Mouse (Mus musculus) forebrain, embryonic 12.5 days (tissue): ENCODE results near the gene Cops2. TPM values are rescaled to one million over a fixed set of nuclear protein-coding genes. Genes with fewer than 3 reads are reported as not detected.

Source experiments
- ATAC-seq: fragments of 200-750 bp; cut with Nextera tagmentation; 2 replicates; pipeline ENCODE4 v1.8.0; 2017; ENCODE audit warnings: moderate TSS enrichment; ENCODE audit not compliant: low FRiP score
- H3K27ac ChIP-seq: fragments of 300-500 bp; sonication (generic); 2 replicates; pipeline ENCODE4 v1.5.1; 2016; ENCODE audit warnings: mild to moderate bottlenecking
- H3K27me3 ChIP-seq: fragments of 300-500 bp; sonication (generic); 2 replicates; pipeline ENCODE4 v1.6.1; 2016; ENCODE audit warnings: mild to moderate bottlenecking
- H3K36me3 ChIP-seq: fragments of 300-500 bp; sonication (generic); replicated peaks from 2 replicates; pipeline ENCODE4 v1.6.1; 2016; ENCODE audit warnings: mild to moderate bottlenecking
- H3K4me1 ChIP-seq: fragments of 300-500 bp; sonication (generic); 2 replicates; pipeline ENCODE4 v1.6.1; 2016
- H3K4me2 ChIP-seq: fragments of 300-500 bp; sonication (generic); 2 replicates; pipeline ENCODE4 v1.6.1; 2016; ENCODE audit warnings: mild to moderate bottlenecking, moderate library complexity
- H3K4me3 ChIP-seq: fragments of 300-500 bp; sonication (generic); replicated peaks from 2 replicates; pipeline ENCODE4 v1.5.1; 2016; ENCODE audit warnings: mild to moderate bottlenecking
- H3K9ac ChIP-seq: fragments of 300-500 bp; sonication (generic); 2 replicates; pipeline ENCODE4 v1.6.1; 2016; ENCODE audit warnings: mild to moderate bottlenecking
- H3K9me3 ChIP-seq: fragments of 300-500 bp; sonication (generic); 2 replicates; pipeline ENCODE4 v1.6.1; 2016
- WGBS: fragments of 180-500 bp; shearing (Covaris S2); methylation state at CpG from one replicate; pipeline ENCODE4 v1.1.7; 2016; 5-methylcytosine and 5-hydroxymethylcytosine counted together
- polyA plus RNA-seq: library from polyadenylated mRNA; unstranded; fragments of >200 nt; fragmentation: Nextera tagmentation; extraction: Ambion mirVana; gene quantifications from 2 replicates; pipeline ENCODE4 v1.2.1, GENCODE M21; 2016

Cops2 gene
- polyA plus RNA-seq, 1 experiment from 2014 or later: 80.7 TPM

- Histone ChIP-seq H3K27me3 (0 out of 2 replicates have a peak, but pooled peaks cover 2% of the 10 kb centered on the region), H3K4me3 (no peak overlapping the region), H3K4me1 (no peaks in the 10 kb centered on the region), H3K4me2 (no peak overlapping the region), H3K27ac (no peak overlapping the region), H3K36me3 (no peaks in the 10 kb centered on the region), H3K9ac (no peak overlapping the region), H3K9me3 (no peaks in the 10 kb centered on the region)
- ATAC-seq: no peak
- WGBS: 79% methylated on average over 5 of the region's 5 CpGs
These were observed 69.7 kb downstream of the Cops2 start for GRCm38 (mm10) chr2:125789265-125789664.

- ATAC-seq: no peak
- Histone ChIP-seq H3K4me3 (no peak overlapping the region), H3K27ac (no peak overlapping the region), H3K4me1 (no peaks in the 10 kb centered on the region), H3K4me2 (no peak overlapping the region), H3K9me3 (no peaks in the 10 kb centered on the region), H3K36me3 (no peaks in the 10 kb centered on the region), H3K27me3 (0 out of 2 replicates have a peak, but pooled peaks cover 2% of the 10 kb centered on the region), H3K9ac (no peak overlapping the region)
- WGBS: 85% methylated on average over 3 of the region's 3 CpGs
These were observed 70.2 kb downstream of the Cops2 start for GRCm38 (mm10) chr2:125788785-125789184.

- Histone ChIP-seq H3K36me3 (no peaks in the 10 kb centered on the region), H3K27me3 (0 out of 2 replicates have a peak, but pooled peaks cover 2% of the 10 kb centered on the region), H3K4me1 (no peaks in the 10 kb centered on the region), H3K27ac (no peak overlapping the region), H3K4me2 (no peak overlapping the region), H3K9ac (no peak overlapping the region), H3K9me3 (no peaks in the 10 kb centered on the region), H3K4me3 (no peak overlapping the region)
- no peak for ATAC-seq
These were observed 70.6 kb downstream of the Cops2 start for GRCm38 (mm10) chr2:125788351-125788750.

DNA sequence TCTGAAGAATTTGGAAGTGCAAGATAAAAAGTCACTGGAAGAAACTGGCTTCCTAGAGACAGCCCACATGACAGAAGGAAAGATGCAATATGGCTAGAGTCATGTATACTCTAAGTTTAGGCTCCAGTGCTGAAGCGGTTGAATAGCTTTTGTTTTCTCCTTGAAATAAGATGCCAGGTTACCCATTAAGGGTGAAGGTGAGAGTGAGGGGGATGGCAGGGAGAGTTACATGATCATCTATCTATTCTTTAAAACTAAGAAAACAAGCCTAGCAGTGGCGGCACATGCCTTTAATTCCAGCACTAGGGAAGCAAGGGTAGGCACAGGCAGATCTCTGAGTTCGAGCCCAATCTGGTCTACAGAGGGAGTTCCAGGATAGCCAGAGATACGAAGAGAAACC, 73.9 kb downstream of the Cops2 start:
- Histone ChIP-seq H3K27ac (no peak overlapping the region), H3K36me3 (no peaks in the 10 kb centered on the region), H3K4me1 (peaks cover 18% of the 10 kb centered on the region), H3K9ac (no peak overlapping the region), H3K9me3 (no peaks in the 10 kb centered on the region), H3K4me2 (no peak overlapping the region), H3K27me3 (no peaks in the 10 kb centered on the region), H3K4me3 (no peak overlapping the region)
- ATAC-seq: no peak
- WGBS: 77% methylated on average over 4 of the region's 4 CpGs

DNA sequence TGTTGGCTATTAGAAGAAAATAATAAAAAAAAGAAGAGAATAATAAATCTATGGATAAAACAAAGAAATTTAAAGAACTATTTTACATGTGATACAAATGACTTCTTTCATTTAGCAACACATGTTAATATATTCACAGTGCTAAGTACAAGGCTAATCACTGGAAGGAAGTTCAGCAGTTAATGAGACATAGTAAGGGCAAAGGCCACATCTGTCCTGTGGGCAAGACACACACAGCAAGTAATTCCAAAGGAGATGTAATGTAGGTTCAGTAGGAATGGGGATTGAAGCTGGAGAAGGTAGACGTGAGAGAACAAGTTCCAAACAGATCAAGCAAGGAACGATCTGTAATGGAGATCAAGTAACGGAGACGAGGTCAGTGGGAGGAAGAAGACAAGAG, 74.5 kb downstream of the Cops2 start:
- ATAC-seq: no peak

DNA sequence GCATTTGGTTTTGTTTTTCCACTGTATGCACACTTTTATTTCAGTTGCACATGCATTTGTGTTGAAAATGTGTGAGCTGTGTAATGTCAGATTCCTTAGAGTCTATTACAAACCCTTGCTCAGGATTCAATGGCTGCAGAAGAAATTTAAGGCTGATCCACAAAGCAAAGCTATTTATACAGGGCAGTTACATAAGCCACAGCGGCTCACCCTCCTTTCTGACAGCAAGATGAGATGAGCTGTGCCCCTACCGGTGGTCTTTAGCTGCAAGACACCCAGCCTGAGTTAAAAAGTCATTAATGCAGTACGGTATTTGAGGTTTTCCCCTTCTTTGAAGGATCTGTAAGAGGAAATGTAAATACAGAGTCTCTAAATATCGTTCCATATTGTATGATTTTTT, 75.1 kb downstream of the Cops2 start:
- WGBS: 61% methylated on average over 4 of the region's 4 CpGs
- Histone ChIP-seq H3K27me3 (no peaks in the 10 kb centered on the region), H3K9me3 (no peaks in the 10 kb centered on the region), H3K36me3 (no peaks in the 10 kb centered on the region), H3K27ac (no peak overlapping the region), H3K4me2 (no peak overlapping the region), H3K4me1 (peaks cover 18% of the 10 kb centered on the region), H3K9ac (no peak overlapping the region), H3K4me3 (no peak overlapping the region)
- no peak for ATAC-seq

More for the DNA sequence above, 74.5 kb downstream of the Cops2 start:
- 77% methylated on average over 4 of the region's 4 CpGs for WGBS
- Histone ChIP-seq H3K27me3 (no peaks in the 10 kb centered on the region), H3K4me3 (no peak overlapping the region), H3K4me1 (peaks cover 18% of the 10 kb centered on the region), H3K9me3 (no peaks in the 10 kb centered on the region), H3K27ac (no peak overlapping the region), H3K36me3 (no peaks in the 10 kb centered on the region), H3K4me2 (no peak overlapping the region), H3K9ac (no peak overlapping the region)

GRCm38 (mm10) chr2:125782719-125783109, 76.2 kb downstream of the Cops2 start, which contains the start of gene Secisbp2l:
TSS of gene Secisbp2l (minus strand) at chr2:125782870.
- peak; percentile 96 for ATAC-seq
- Histone ChIP-seq H3K36me3 (no peaks in the 10 kb centered on the region), H3K27me3 (no peaks in the 10 kb centered on the region), H3K9me3 (no peaks in the 10 kb centered on the region), H3K4me3 (peak within 1 kb of the TSS; percentile 94), H3K27ac (peak within 1 kb of the TSS; percentile 81), H3K4me2 (peak within 1 kb of the TSS; percentile 71), H3K4me1 (peaks cover 18% of the 10 kb centered on the region), H3K9ac (peak within 1 kb of the TSS; percentile 95)
- 1% methylated on average over 28 of the region's 28 CpGs for WGBS

- peak overlapping the region; percentile 81 for H3K27ac ChIP-seq
- H3K9me3 ChIP-seq: no peaks in the 10 kb centered on the region
- peak overlapping the region; percentile 94 for H3K4me3 ChIP-seq
- peaks cover 18% of the 10 kb centered on the region for H3K4me1 ChIP-seq
- no peaks in the 10 kb centered on the region for H3K36me3 ChIP-seq
- ATAC-seq: peak; percentile 27; the same call in 1 of the 2 replicates
- H3K4me2 ChIP-seq: peak overlapping the region; percentile 71
- peak overlapping the region; percentile 95 for H3K9ac ChIP-seq
- no peaks in the 10 kb centered on the region for H3K27me3 ChIP-seq
- 4% methylated on average over 43 of the region's 44 CpGs for WGBS
These were observed 76.8 kb downstream of the Cops2 start for GRCm38 (mm10) chr2:125781978-125782718.

- ATAC-seq: no peak
- Histone ChIP-seq H3K9me3 (no peaks in the 10 kb centered on the region), H3K4me1 (peaks cover 18% of the 10 kb centered on the region), H3K4me2 (peak overlapping the region; percentile 71), H3K36me3 (no peaks in the 10 kb centered on the region), H3K27me3 (no peaks in the 10 kb centered on the region), H3K4me3 (0 out of 2 replicates have a peak overlapping the region, but pooled peaks have one; percentile 94), H3K9ac (peak overlapping the region; percentile 95; the same call in 1 of the 2 replicates), H3K27ac (no peak overlapping the region)
- WGBS: 79% methylated on average over 2 of the region's 2 CpGs
These were observed 77.9 kb downstream of the Cops2 start for GRCm38 (mm10) chr2:125781006-125781405.

Other genes starting within 250 kb of the Cops2 start
- 11.4 and 12.2 TPM in 2 replicates for gene Cep152, start 234.0 kb downstream of the Cops2 start, polyA plus RNA-seq
- gene Eid1, start 186.0 kb downstream of the Cops2 start, polyA plus RNA-seq: 297 and 310 TPM in 2 replicates
- 1.5 TPM in 2 replicates for gene Shc4, start 135.0 kb downstream of the Cops2 start, polyA plus RNA-seq
- 30.1 and 31.1 TPM in 2 replicates for gene Secisbp2l, start 76.3 kb downstream of the Cops2 start, polyA plus RNA-seq
- 26.0 and 28.0 TPM in 2 replicates for gene Galk2, start within 50 bp of the Cops2 start, polyA plus RNA-seq
- gene Fgf7, start 175.5 kb upstream of the Cops2 start, polyA plus RNA-seq: 0.83 and 1.1 TPM in 2 replicates